Mouse (Mus musculus): Measurements from ENCODE around the gene Arl8a. TPM values are rescaled to one million over a fixed set of nuclear protein-coding genes. Genes with fewer than 3 reads are reported as not detected.
A peak's percentile ranks its signal among the peaks of the same experiment; 100 is the strongest.

Gene Arl8a
- polyA plus RNA-seq, 1 experiment from 2014 or later = 46.3 TPM

- H3K9ac ChIP-seq = peak overlapping the region; percentile 89
- TF ChIP-seq CTCF (IDR thresholded peaks at IDR 0.05; ENCODE audit: low read depth) = no peak
- no peak overlapping the region for H3K27ac ChIP-seq (ENCODE audit: low read depth)
- peak; percentile 11; the same call in 1 of the 2 replicates for ATAC-seq (ENCODE audit: insufficient read depth)
- peak overlapping the region; percentile 76 for H3K4me2 ChIP-seq
- H3K4me1 ChIP-seq (ENCODE audit: insufficient read depth) = peaks cover 7% of the 10 kb centered on the region
- DNase-seq = no peak
- no peaks in the 10 kb centered on the region for H3K27me3 ChIP-seq (ENCODE audit: insufficient read depth, low read length)
- H3K4me3 ChIP-seq (ENCODE audit: low read depth, low read length) = peak overlapping the region; percentile 95
- no peaks in the 10 kb centered on the region for H3K9me3 ChIP-seq (ENCODE audit: low read depth, low read length)
- H3K36me3 ChIP-seq (ENCODE audit: insufficient read depth) = peaks cover 7% of the 10 kb centered on the region; the same call in 1 of the 2 replicates
- WGBS = 0% methylated on average over 7 of the region's 7 CpGs
Measured at GRCm38 (mm10) chr1:135147702-135148058, 1.1 kb downstream of the Arl8a start.

- no peak for ATAC-seq (ENCODE audit: insufficient read depth)
- H3K4me2 ChIP-seq = peak overlapping the region; percentile 76
- H3K4me3 ChIP-seq (ENCODE audit: low read depth, low read length) = peak overlapping the region; percentile 95; the same call in 1 of the 2 replicates
- H3K9me3 ChIP-seq (ENCODE audit: low read depth, low read length) = no peaks in the 10 kb centered on the region
- no peaks in the 10 kb centered on the region for H3K27me3 ChIP-seq (ENCODE audit: insufficient read depth, low read length)
- H3K36me3 ChIP-seq (ENCODE audit: insufficient read depth) = peaks cover 7% of the 10 kb centered on the region; the same call in 1 of the 2 replicates
- WGBS = 63% methylated on average over 4 of the region's 4 CpGs
- no peak overlapping the region; the same call in 1 of the 2 replicates for H3K27ac ChIP-seq (ENCODE audit: low read depth)
- H3K4me1 ChIP-seq (ENCODE audit: insufficient read depth) = peaks cover 7% of the 10 kb centered on the region
- DNase-seq = no peak
- TF ChIP-seq CTCF (IDR thresholded peaks at IDR 0.05; ENCODE audit: low read depth) = no peak
- no peak overlapping the region for H3K9ac ChIP-seq
Measured at GRCm38 (mm10) chr1:135148476-135148875, 1.9 kb downstream of the Arl8a start.

- Histone ChIP-seq H3K27me3 (ENCODE audit: insufficient read depth, low read length) (no peaks in the 10 kb centered on the region), H3K4me2 (no peak overlapping the region), H3K9me3 (ENCODE audit: low read depth, low read length) (no peaks in the 10 kb centered on the region), H3K9ac (no peak overlapping the region), H3K36me3 (ENCODE audit: insufficient read depth) (peaks cover 7% of the 10 kb centered on the region; the same call in 1 of the 2 replicates), H3K27ac (ENCODE audit: low read depth) (peak overlapping the region; percentile 30; the same call in 1 of the 2 replicates), H3K4me3 (ENCODE audit: low read depth, low read length) (no peak overlapping the region), H3K4me1 (ENCODE audit: insufficient read depth) (peaks cover 7% of the 10 kb centered on the region)
- no peak for TF ChIP-seq CTCF (IDR thresholded peaks at IDR 0.05; ENCODE audit: low read depth)
- DNase-seq (no peak), ATAC-seq (ENCODE audit: insufficient read depth) (no peak)
- 60% methylated on average over 5 of the region's 5 CpGs for WGBS
Measured at GRCm38 (mm10) chr1:135148996-135149395, 2.4 kb downstream of the Arl8a start.

DNA sequence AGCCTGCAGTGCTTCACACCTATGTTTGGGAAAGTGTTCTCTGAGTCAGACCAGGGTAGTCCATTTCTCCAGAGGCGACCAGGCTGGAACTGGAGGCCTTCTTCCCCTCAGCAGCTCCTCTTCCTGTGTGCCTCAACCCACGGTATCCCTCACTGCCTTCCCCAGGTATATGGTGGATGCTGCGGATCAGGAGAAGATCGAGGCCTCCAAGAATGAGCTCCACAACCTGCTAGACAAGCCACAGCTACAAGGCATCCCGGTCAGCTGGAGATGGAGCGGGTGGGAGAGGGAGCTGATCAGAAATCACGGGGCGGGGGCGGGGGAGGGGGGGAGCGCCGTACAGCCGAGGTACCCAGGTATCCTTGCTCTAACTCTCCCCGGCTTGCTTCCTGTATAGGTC lies 7.4 kb downstream of the Arl8a start:
- peaks cover 31% of the 10 kb centered on the region for H3K36me3 ChIP-seq (ENCODE audit: insufficient read depth)
- WGBS = 14% methylated on average over 11 of the region's 13 CpGs
- peak; percentile 32 for ATAC-seq (ENCODE audit: insufficient read depth)
- no peaks in the 10 kb centered on the region for H3K9me3 ChIP-seq (ENCODE audit: low read depth, low read length)
- TF ChIP-seq CTCF (IDR thresholded peaks at IDR 0.05; ENCODE audit: low read depth) = no peak
- peak overlapping the region; percentile 46 for H3K9ac ChIP-seq
- no peaks in the 10 kb centered on the region for H3K4me1 ChIP-seq (ENCODE audit: insufficient read depth)
- no peak for DNase-seq
- no peaks in the 10 kb centered on the region for H3K27me3 ChIP-seq (ENCODE audit: insufficient read depth, low read length)
- H3K4me3 ChIP-seq (ENCODE audit: low read depth, low read length) = peak overlapping the region; percentile 17; the same call in 1 of the 2 replicates
- peak overlapping the region; percentile 71 for H3K27ac ChIP-seq (ENCODE audit: low read depth)
- H3K4me2 ChIP-seq = peak overlapping the region; percentile 56

- WGBS = 4% methylated on average over 14 of the region's 14 CpGs
Measured at GRCm38 (mm10) chr1:135154411-135154959, 7.9 kb downstream of the Arl8a start.

DNA sequence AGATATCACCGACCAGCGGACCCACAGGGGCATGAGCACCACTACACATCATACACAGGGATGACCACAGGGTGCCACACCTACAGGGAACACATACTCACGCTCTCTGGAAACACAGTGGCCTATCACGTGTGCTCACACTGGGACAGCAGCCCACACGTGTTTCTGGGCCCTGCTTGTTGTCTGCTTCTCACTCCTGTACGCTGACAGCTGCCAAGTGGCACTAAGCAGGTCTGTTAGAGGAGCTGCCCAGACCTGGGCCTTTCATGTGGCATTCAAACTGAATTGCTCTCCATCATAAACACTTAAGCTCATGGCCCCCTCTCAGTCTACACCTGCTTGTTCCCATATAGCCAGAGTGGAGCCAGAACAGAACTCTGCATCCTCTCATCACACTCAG lies 9.7 kb downstream of the Arl8a start:
- no peak for ATAC-seq (ENCODE audit: insufficient read depth)
- DNase-seq = no peak
- whole genome bisulfite sequencing = 81% methylated on average over 6 of the region's 6 CpGs

More at GRCm38 (mm10) chr1:135154411-135154959, 7.9 kb downstream of the Arl8a start:
- H3K27me3 ChIP-seq (ENCODE audit: insufficient read depth, low read length) = no peaks in the 10 kb centered on the region
- H3K36me3 ChIP-seq (ENCODE audit: insufficient read depth) = peaks cover 31% of the 10 kb centered on the region
- peak overlapping the region; percentile 46 for H3K9ac ChIP-seq
- peak overlapping the region; percentile 71 for H3K27ac ChIP-seq (ENCODE audit: low read depth)
- DNase-seq (peak; percentile 96), ATAC-seq (ENCODE audit: insufficient read depth) (peak; percentile 74)
- no peaks in the 10 kb centered on the region for H3K9me3 ChIP-seq (ENCODE audit: low read depth, low read length)
- H3K4me1 ChIP-seq (ENCODE audit: insufficient read depth) = no peaks in the 10 kb centered on the region
- TF ChIP-seq CTCF (IDR thresholded peaks at IDR 0.05; ENCODE audit: low read depth) = peak; percentile 84
- H3K4me3 ChIP-seq (ENCODE audit: low read depth, low read length) = peak overlapping the region; percentile 17; the same call in 1 of the 2 replicates
- H3K4me2 ChIP-seq = peak overlapping the region; percentile 56

DNA sequence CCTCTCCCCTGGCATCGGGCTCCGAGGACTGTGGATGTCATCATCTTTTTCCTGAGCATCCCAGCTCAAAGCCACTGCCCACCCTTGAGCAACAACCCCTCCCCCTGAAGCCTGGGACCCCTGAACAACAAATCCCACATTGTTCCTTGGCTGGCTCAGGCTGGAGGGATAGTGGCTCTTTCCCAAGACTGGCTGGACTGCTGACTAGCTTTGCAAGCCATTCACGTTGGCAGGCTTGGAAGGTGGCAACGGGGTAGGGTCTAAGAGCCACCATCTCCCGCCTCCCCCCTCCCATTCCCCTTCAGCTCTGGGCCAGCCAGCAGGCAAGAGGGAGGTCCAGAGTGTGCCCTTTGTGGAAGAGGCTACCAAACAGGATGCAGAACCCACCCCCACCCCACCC lies 12.0 kb downstream of the Arl8a start:
- H3K4me2 ChIP-seq = no peak overlapping the region
- H3K9ac ChIP-seq = no peak overlapping the region
- no peak overlapping the region for H3K27ac ChIP-seq (ENCODE audit: low read depth)
- H3K4me3 ChIP-seq (ENCODE audit: low read depth, low read length) = no peak overlapping the region
- H3K27me3 ChIP-seq (ENCODE audit: insufficient read depth, low read length) = no peaks in the 10 kb centered on the region
- H3K4me1 ChIP-seq (ENCODE audit: insufficient read depth) = no peaks in the 10 kb centered on the region
- DNase-seq (no peak), ATAC-seq (ENCODE audit: insufficient read depth) (no peak)
- H3K9me3 ChIP-seq (ENCODE audit: low read depth, low read length) = no peaks in the 10 kb centered on the region
- H3K36me3 ChIP-seq (ENCODE audit: insufficient read depth) = peaks cover 25% of the 10 kb centered on the region
- WGBS = 64% methylated on average over 5 of the region's 5 CpGs
- no peak for TF ChIP-seq CTCF (IDR thresholded peaks at IDR 0.05; ENCODE audit: low read depth)

More for the DNA sequence above, 9.7 kb downstream of the Arl8a start:
- H3K4me1 ChIP-seq (ENCODE audit: insufficient read depth) = no peaks in the 10 kb centered on the region
- TF ChIP-seq CTCF (IDR thresholded peaks at IDR 0.05; ENCODE audit: low read depth) = no peak
- no peak overlapping the region for H3K9ac ChIP-seq
- peaks cover 28% of the 10 kb centered on the region for H3K36me3 ChIP-seq (ENCODE audit: insufficient read depth)
- no peaks in the 10 kb centered on the region for H3K27me3 ChIP-seq (ENCODE audit: insufficient read depth, low read length)
- no peak overlapping the region for H3K4me2 ChIP-seq
- no peak overlapping the region for H3K27ac ChIP-seq (ENCODE audit: low read depth)
- no peak overlapping the region for H3K4me3 ChIP-seq (ENCODE audit: low read depth, low read length)
- no peaks in the 10 kb centered on the region for H3K9me3 ChIP-seq (ENCODE audit: low read depth, low read length)

Data from lung, embryonic 14.5 days (tissue).